Mouse (Mus musculus): ENCODE measurements around the gene Leng8. TPM values are rescaled to one million over a fixed set of nuclear protein-coding genes. Genes with fewer than 3 reads are reported as not detected.
"Not testable (repeated sequence)": the region's sequence is repeated elsewhere in the genome, so short reads cannot be mapped to it uniquely, and the experiment has no call there.

Leng8 gene
- polyA plus RNA-seq, 1 experiment from 2014 or later: 47.8 TPM

DNA sequence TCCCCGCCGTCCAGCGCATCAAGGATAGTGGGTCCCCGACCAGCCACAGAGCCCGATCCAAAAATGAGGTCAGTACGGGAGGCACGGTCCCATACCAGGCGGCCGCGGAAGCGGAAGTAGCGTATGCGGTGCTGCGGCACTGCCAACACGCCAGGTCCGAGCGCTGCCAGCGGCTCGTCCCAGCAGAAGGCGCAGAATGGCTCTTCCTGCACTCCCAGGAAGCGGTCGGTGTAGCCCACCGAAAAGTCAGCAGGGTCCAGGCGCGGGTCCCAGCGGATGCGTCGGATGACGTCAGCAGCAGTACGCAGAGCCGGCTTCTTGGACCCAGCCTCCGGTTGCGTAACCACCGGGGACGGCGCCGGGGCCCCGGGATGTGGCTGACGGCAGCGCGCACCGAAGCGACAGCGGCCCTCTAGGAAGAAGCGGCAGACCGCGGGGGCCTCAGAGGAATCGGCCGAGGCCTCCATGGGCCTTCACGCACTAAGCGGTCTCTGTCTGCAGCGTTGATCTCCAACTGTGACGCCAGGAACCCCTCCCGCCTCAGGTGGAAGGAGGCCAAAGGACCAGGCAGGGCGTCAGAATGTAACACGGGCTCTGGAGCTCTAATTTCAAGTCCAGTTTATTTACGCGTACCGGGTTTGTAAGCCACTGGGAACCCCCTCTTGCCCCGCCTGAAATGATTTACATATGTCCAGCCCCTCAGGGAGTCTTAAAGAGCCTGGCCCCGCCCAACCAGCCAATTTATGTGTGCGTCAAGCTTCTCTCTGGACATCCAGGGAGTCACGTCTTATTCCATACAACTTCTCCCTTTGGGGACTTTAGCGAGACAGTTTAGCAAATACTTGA, 12.6 kb downstream of the Leng8 start:
- Histone ChIP-seq H3K27me3 (ENCODE audit: control insufficient read depth, insufficient read depth, low read length) (peaks cover 3% of the 10 kb centered on the region), H3K4me2 (ENCODE audit: low read depth, low read length) (peak overlapping the region; percentile 83), H3K4me3 (ENCODE audit: low read length) (peak overlapping the region; percentile 85), H3K9me3 (replicated peaks; ENCODE audit: control insufficient read depth, low read length) (no peaks in the 10 kb centered on the region), H3K36me3 (ENCODE audit: control insufficient read depth, insufficient read depth) (peaks cover 30% of the 10 kb centered on the region), H3K4me1 (ENCODE audit: control insufficient read depth, insufficient read depth, low read length) (peaks cover 24% of the 10 kb centered on the region), H3K27ac (ENCODE audit: low read length) (peak overlapping the region; percentile 96), H3K9ac (ENCODE audit: low read length) (peak overlapping the region; percentile 92)
- peak; percentile 73 for ATAC-seq (replicated peaks; ENCODE audit: extremely low read depth, insufficient read depth, low FRiP score)
- under 1% methylated on average over 64 of the region's 64 CpGs for WGBS

GRCm38 (mm10) chr7:4150059-4150541, 13.3 kb downstream of the Leng8 start, which contains the start of gene Leng9:
Leng9 (minus strand) TSS chr7:4150374.
- Histone ChIP-seq H3K4me1 (ENCODE audit: control insufficient read depth, insufficient read depth, low read length) (peaks cover 24% of the 10 kb centered on the region), H3K9ac (ENCODE audit: low read length) (peak within 1 kb of the TSS; percentile 92), H3K27me3 (ENCODE audit: control insufficient read depth, insufficient read depth, low read length) (peaks cover 3% of the 10 kb centered on the region), H3K36me3 (ENCODE audit: control insufficient read depth, insufficient read depth) (peaks cover 23% of the 10 kb centered on the region), H3K9me3 (replicated peaks; ENCODE audit: control insufficient read depth, low read length) (no peaks in the 10 kb centered on the region), H3K27ac (ENCODE audit: low read length) (peak within 1 kb of the TSS; percentile 96), H3K4me3 (ENCODE audit: low read length) (peak within 1 kb of the TSS; percentile 85), H3K4me2 (ENCODE audit: low read depth, low read length) (peak within 1 kb of the TSS; percentile 83)
- 2% methylated on average over 14 of the region's 14 CpGs for WGBS
- peak; percentile 16 for ATAC-seq (replicated peaks; ENCODE audit: extremely low read depth, insufficient read depth, low FRiP score)

GRCm38 (mm10) chr7:4150811-4151221, 14.0 kb downstream of the Leng8 start:
- peaks cover 24% of the 10 kb centered on the region for H3K4me1 ChIP-seq (ENCODE audit: control insufficient read depth, insufficient read depth, low read length)
- peak overlapping the region; percentile 34; the same call in 1 of the 2 replicates for H3K9ac ChIP-seq (ENCODE audit: low read length)

DNA sequence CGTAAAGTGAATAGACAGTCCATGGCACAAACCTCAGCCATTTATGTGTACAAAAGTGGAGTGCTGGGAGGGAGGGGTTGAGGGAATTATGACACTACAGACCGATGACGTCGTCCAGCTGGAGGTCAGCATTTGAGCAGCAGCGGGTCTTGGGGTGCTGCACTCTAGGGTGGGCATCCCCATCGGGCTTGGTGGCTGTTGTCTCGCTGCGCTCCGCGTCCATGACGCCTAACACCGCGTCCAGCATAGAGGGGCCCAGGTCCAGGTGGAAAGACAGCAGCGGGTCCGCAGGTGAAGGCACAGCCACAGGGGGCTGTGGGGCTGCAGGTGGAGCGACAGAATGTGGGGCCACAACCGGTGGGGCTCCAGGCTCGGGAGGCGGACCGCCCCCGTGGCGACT, 14.4 kb downstream of the Leng8 start:
- 21% methylated on average over 21 of the region's 22 CpGs for WGBS
- peaks cover 3% of the 10 kb centered on the region for H3K27me3 ChIP-seq (ENCODE audit: control insufficient read depth, insufficient read depth, low read length)
- H3K9me3 ChIP-seq (replicated peaks; ENCODE audit: control insufficient read depth, low read length): no peaks in the 10 kb centered on the region
- H3K9ac ChIP-seq (ENCODE audit: low read length): 0 out of 2 replicates have a peak overlapping the region, but pooled peaks have one; percentile 5
- no peak for ATAC-seq (replicated peaks; ENCODE audit: extremely low read depth, insufficient read depth, low FRiP score)
- H3K4me1 ChIP-seq (ENCODE audit: control insufficient read depth, insufficient read depth, low read length): peaks cover 24% of the 10 kb centered on the region
- H3K4me3 ChIP-seq (ENCODE audit: low read length): peak overlapping the region; percentile 85
- H3K36me3 ChIP-seq (ENCODE audit: control insufficient read depth, insufficient read depth): peaks cover 12% of the 10 kb centered on the region
- peak overlapping the region; percentile 83 for H3K4me2 ChIP-seq (ENCODE audit: low read depth, low read length)
- H3K27ac ChIP-seq (ENCODE audit: low read length): no peak overlapping the region

More at GRCm38 (mm10) chr7:4150811-4151221, 14.0 kb downstream of the Leng8 start:
- WGBS: 13% methylated on average over 14 of the region's 14 CpGs
- Histone ChIP-seq H3K9me3 (replicated peaks; ENCODE audit: control insufficient read depth, low read length) (no peaks in the 10 kb centered on the region), H3K4me2 (ENCODE audit: low read depth, low read length) (peak overlapping the region; percentile 83), H3K27me3 (ENCODE audit: control insufficient read depth, insufficient read depth, low read length) (peaks cover 3% of the 10 kb centered on the region), H3K4me3 (ENCODE audit: low read length) (peak overlapping the region; percentile 85), H3K27ac (ENCODE audit: low read length) (no peak overlapping the region), H3K36me3 (ENCODE audit: control insufficient read depth, insufficient read depth) (peaks cover 16% of the 10 kb centered on the region)
- ATAC-seq (replicated peaks; ENCODE audit: extremely low read depth, insufficient read depth, low FRiP score): no peak

GRCm38 (mm10) chr7:4154356-4154755, 17.5 kb downstream of the Leng8 start:
- peaks cover 16% of the 10 kb centered on the region for H3K4me1 ChIP-seq (ENCODE audit: control insufficient read depth, insufficient read depth, low read length)
- 77% methylated on average over 5 of the region's 5 CpGs for WGBS
- no peak overlapping the region for H3K4me3 ChIP-seq (ENCODE audit: low read length)
- no peak for ATAC-seq (replicated peaks; ENCODE audit: extremely low read depth, insufficient read depth, low FRiP score)
- H3K9me3 ChIP-seq (replicated peaks; ENCODE audit: control insufficient read depth, low read length): no peaks in the 10 kb centered on the region
- H3K4me2 ChIP-seq (ENCODE audit: low read depth, low read length): no peak overlapping the region
- H3K27ac ChIP-seq (ENCODE audit: low read length): no peak overlapping the region
- no peaks in the 10 kb centered on the region for H3K36me3 ChIP-seq (ENCODE audit: control insufficient read depth, insufficient read depth)
- H3K27me3 ChIP-seq (ENCODE audit: control insufficient read depth, insufficient read depth, low read length): peaks cover 3% of the 10 kb centered on the region
- H3K9ac ChIP-seq (ENCODE audit: low read length): no peak overlapping the region

DNA sequence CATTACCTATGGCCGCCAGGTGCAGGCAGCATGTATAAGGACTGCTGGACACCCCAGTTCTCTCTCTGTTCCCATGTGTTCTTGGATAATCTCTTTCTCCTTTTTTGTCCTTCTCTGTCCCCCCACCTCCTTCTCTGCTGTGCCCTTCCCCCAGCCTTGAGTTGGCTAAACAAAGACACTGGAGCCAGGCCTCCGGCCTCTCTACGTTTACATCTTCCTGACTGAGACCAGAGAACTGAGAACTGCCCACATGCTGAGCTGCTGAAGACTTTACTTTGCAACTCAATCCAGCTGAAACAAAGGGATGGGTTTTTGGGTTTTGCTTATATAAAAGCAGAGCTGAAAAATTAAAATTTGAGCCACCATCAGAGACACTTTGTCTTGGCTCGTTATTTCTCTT, 18.1 kb downstream of the Leng8 start:
- no peak overlapping the region for H3K4me3 ChIP-seq (ENCODE audit: low read length)
- no peak for ATAC-seq (replicated peaks; ENCODE audit: extremely low read depth, insufficient read depth, low FRiP score)
- WGBS: 39% methylated on average over 4 of the region's 4 CpGs

GRCm38 (mm10) chr7:4161596-4161995, 24.8 kb downstream of the Leng8 start:
- not testable (repeated sequence) for H3K4me2 ChIP-seq (ENCODE audit: low read depth, low read length); H3K9me3 ChIP-seq (replicated peaks; ENCODE audit: control insufficient read depth, low read length); H3K4me3 ChIP-seq (ENCODE audit: low read length); H3K27ac ChIP-seq (ENCODE audit: low read length); H3K9ac ChIP-seq (ENCODE audit: low read length); H3K36me3 ChIP-seq (ENCODE audit: control insufficient read depth, insufficient read depth); H3K4me1 ChIP-seq (ENCODE audit: control insufficient read depth, insufficient read depth, low read length); ATAC-seq (replicated peaks; ENCODE audit: extremely low read depth, insufficient read depth, low FRiP score); H3K27me3 ChIP-seq (ENCODE audit: control insufficient read depth, insufficient read depth, low read length)
- 92% methylated on average over 4 of the region's 4 CpGs for WGBS

More for the DNA sequence above, 18.1 kb downstream of the Leng8 start:
- Histone ChIP-seq H3K27ac (ENCODE audit: low read length) (no peak overlapping the region), H3K27me3 (ENCODE audit: control insufficient read depth, insufficient read depth, low read length) (peaks cover 3% of the 10 kb centered on the region), H3K9ac (ENCODE audit: low read length) (no peak overlapping the region), H3K4me2 (ENCODE audit: low read depth, low read length) (no peak overlapping the region), H3K9me3 (replicated peaks; ENCODE audit: control insufficient read depth, low read length) (no peaks in the 10 kb centered on the region), H3K4me1 (ENCODE audit: control insufficient read depth, insufficient read depth, low read length) (peaks cover 16% of the 10 kb centered on the region), H3K36me3 (ENCODE audit: control insufficient read depth, insufficient read depth) (no peaks in the 10 kb centered on the region)

GRCm38 (mm10) chr7:4163571-4164072, 26.8 kb downstream of the Leng8 start:
- H3K27me3 ChIP-seq (ENCODE audit: control insufficient read depth, insufficient read depth, low read length): no peaks in the 10 kb centered on the region
- no peaks in the 10 kb centered on the region for H3K9me3 ChIP-seq (replicated peaks; ENCODE audit: control insufficient read depth, low read length)
- peak; percentile 46; the same call in 1 of the 2 replicates for ATAC-seq (replicated peaks; ENCODE audit: extremely low read depth, insufficient read depth, low FRiP score)
- WGBS: 2% methylated on average over 11 of the region's 11 CpGs
- H3K4me1 ChIP-seq (ENCODE audit: control insufficient read depth, insufficient read depth, low read length): peaks cover 7% of the 10 kb centered on the region
- peak overlapping the region; percentile 54 for H3K27ac ChIP-seq (ENCODE audit: low read length)
- no peaks in the 10 kb centered on the region for H3K36me3 ChIP-seq (ENCODE audit: control insufficient read depth, insufficient read depth)
- peak overlapping the region; percentile 55 for H3K9ac ChIP-seq (ENCODE audit: low read length)
- H3K4me2 ChIP-seq (ENCODE audit: low read depth, low read length): peak overlapping the region; percentile 64
- peak overlapping the region; percentile 48 for H3K4me3 ChIP-seq (ENCODE audit: low read length)

All from heart, embryonic 16.5 days (tissue).